Mouse (Mus musculus): Measurements from ENCODE around the gene Pros1. TPM values are rescaled to one million over a fixed set of nuclear protein-coding genes. Genes with fewer than 3 reads are reported as not detected.

Pros1 gene
- polyA plus RNA-seq, 1 experiment from 2014 or later = 34.8 TPM

- H3K36me3 ChIP-seq = no peaks in the 10 kb centered on the region
- no peak for ATAC-seq (ENCODE audit: insufficient number of reproducible peaks, insufficient read depth, low FRiP score, low TSS enrichment)
- 67% methylated on average over 3 of the region's 3 CpGs for WGBS
These were observed 19.9 kb upstream of the Pros1 start for GRCm38 (mm10) chr16:62834016-62834735.

GRCm38 (mm10) chr16:62845341-62845740, 8.8 kb upstream of the Pros1 start:
- Histone ChIP-seq H3K4me1 (peaks cover 9% of the 10 kb centered on the region; the same call in 1 of the 2 replicates), H3K4me3 (no peak overlapping the region), H3K27ac (no peak overlapping the region), H3K9ac (no peak overlapping the region), H3K4me2 (replicated peaks) (peak overlapping the region; percentile 90; the same call in 1 of the 2 replicates), H3K9me3 (no peaks in the 10 kb centered on the region), H3K36me3 (no peaks in the 10 kb centered on the region), H3K27me3 (no peaks in the 10 kb centered on the region)
- WGBS = 75% methylated on average over 6 of the region's 6 CpGs
- no peak for ATAC-seq (ENCODE audit: insufficient number of reproducible peaks, insufficient read depth, low FRiP score, low TSS enrichment)

More at GRCm38 (mm10) chr16:62834016-62834735, 19.9 kb upstream of the Pros1 start:
- no peak overlapping the region for H3K9ac ChIP-seq
- no peak overlapping the region for H3K4me2 ChIP-seq (replicated peaks)
- H3K27me3 ChIP-seq = no peaks in the 10 kb centered on the region
- H3K9me3 ChIP-seq = no peaks in the 10 kb centered on the region
- no peak overlapping the region for H3K4me3 ChIP-seq
- H3K27ac ChIP-seq = no peak overlapping the region
- no peaks in the 10 kb centered on the region for H3K4me1 ChIP-seq

- under 1% methylated on average over 52 of the region's 52 CpGs for WGBS
- no peaks in the 10 kb centered on the region for H3K9me3 ChIP-seq
- no peaks in the 10 kb centered on the region for H3K27me3 ChIP-seq
- H3K4me2 ChIP-seq (replicated peaks) = peak within 1 kb of the TSS; percentile 90
- H3K4me3 ChIP-seq = peak within 1 kb of the TSS; percentile 90
- no peaks in the 10 kb centered on the region for H3K36me3 ChIP-seq
- peak within 1 kb of the TSS; percentile 82 for H3K9ac ChIP-seq
- peaks cover 9% of the 10 kb centered on the region; the same call in 1 of the 2 replicates for H3K4me1 ChIP-seq
- peak; percentile 100 for ATAC-seq (ENCODE audit: insufficient number of reproducible peaks, insufficient read depth, low FRiP score, low TSS enrichment)
- peak within 1 kb of the TSS; percentile 78 for H3K27ac ChIP-seq
These were observed 7.4 kb upstream of the Pros1 start, which contains the start of gene Arl13b for GRCm38 (mm10) chr16:62846498-62847312. Gene Arl13b, minus strand, starts transcription at chr16:62847040.

GRCm38 (mm10) chr16:62852464-62853252, 1.4 kb upstream of the Pros1 start:
- Histone ChIP-seq H3K27ac (no peak overlapping the region), H3K27me3 (no peaks in the 10 kb centered on the region), H3K4me1 (0 out of 2 replicates have a peak, but pooled peaks cover 3% of the 10 kb centered on the region), H3K9me3 (no peaks in the 10 kb centered on the region), H3K4me3 (no peak overlapping the region), H3K4me2 (replicated peaks) (no peak overlapping the region), H3K36me3 (no peaks in the 10 kb centered on the region), H3K9ac (no peak overlapping the region)
- no peak for ATAC-seq (ENCODE audit: insufficient number of reproducible peaks, insufficient read depth, low FRiP score, low TSS enrichment)
- 79% methylated on average over 3 of the region's 3 CpGs for WGBS

- 0 out of 2 replicates have a peak, but pooled peaks cover 3% of the 10 kb centered on the region for H3K4me1 ChIP-seq
- H3K4me3 ChIP-seq = peak overlapping the region; percentile 61
- peak overlapping the region; percentile 77 for H3K9ac ChIP-seq
- H3K36me3 ChIP-seq = no peaks in the 10 kb centered on the region
- peak overlapping the region; percentile 51; the same call in 1 of the 2 replicates for H3K27ac ChIP-seq
- no peaks in the 10 kb centered on the region for H3K27me3 ChIP-seq
- H3K9me3 ChIP-seq = no peaks in the 10 kb centered on the region
- ATAC-seq (ENCODE audit: insufficient number of reproducible peaks, insufficient read depth, low FRiP score, low TSS enrichment) = no peak
- WGBS = 21% methylated on average over 3 of the region's 3 CpGs
- H3K4me2 ChIP-seq (replicated peaks) = peak overlapping the region; percentile 73
These were observed 438 bp upstream of the Pros1 start for GRCm38 (mm10) chr16:62853611-62854126.

DNA sequence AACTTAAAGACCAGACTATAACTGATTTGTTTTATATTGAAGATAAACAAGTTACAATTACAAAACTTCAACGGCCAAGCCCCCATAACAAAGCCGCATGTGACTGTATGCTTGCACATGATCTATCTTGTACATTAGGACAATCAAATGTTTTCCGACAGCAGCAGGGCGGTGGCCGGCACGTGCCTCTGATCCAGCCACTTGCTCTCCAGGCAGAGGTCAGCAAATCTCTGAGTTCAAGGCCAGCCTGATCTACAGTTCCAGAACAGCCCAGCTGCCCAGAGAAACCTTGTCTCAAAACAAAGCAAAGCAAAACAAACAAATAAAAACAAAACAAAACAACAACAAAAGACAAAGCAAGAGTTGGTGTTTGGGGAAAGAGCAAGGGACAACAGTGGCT, 1.3 kb downstream of the Pros1 start:
- ATAC-seq (ENCODE audit: insufficient number of reproducible peaks, insufficient read depth, low FRiP score, low TSS enrichment) = no peak
- Histone ChIP-seq H3K4me3 (no peak overlapping the region), H3K36me3 (no peaks in the 10 kb centered on the region), H3K9ac (no peak overlapping the region), H3K27ac (no peak overlapping the region), H3K27me3 (no peaks in the 10 kb centered on the region), H3K4me1 (0 out of 2 replicates have a peak, but pooled peaks cover 3% of the 10 kb centered on the region), H3K4me2 (replicated peaks) (peak overlapping the region; percentile 73; the same call in 1 of the 2 replicates), H3K9me3 (no peaks in the 10 kb centered on the region)
- WGBS = 70% methylated on average over 6 of the region's 6 CpGs

DNA sequence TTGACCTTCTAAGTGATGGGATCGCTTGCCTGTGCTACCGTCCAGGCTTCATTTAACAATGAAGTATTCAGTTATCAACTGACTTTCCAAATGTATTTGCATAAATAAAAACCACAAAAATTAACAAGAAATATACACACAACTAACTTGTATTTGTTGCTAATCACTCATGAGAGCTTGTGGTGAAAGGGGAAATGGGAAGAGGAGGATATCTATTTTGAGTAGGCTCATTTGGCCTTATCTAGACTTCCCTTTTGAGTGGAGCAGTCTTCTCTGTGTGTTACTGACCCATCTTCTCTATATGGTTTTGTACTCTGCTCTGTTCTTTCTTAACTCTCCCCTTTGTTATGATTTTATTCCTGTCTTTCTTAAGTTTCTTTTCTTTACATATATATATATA, 2.2 kb downstream of the Pros1 start:
- H3K27ac ChIP-seq = no peak overlapping the region
- H3K4me3 ChIP-seq = no peak overlapping the region
- no peak overlapping the region for H3K4me2 ChIP-seq (replicated peaks)
- H3K9me3 ChIP-seq = no peaks in the 10 kb centered on the region
- 0 out of 2 replicates have a peak, but pooled peaks cover 3% of the 10 kb centered on the region for H3K4me1 ChIP-seq
- H3K9ac ChIP-seq = no peak overlapping the region
- ATAC-seq (ENCODE audit: insufficient number of reproducible peaks, insufficient read depth, low FRiP score, low TSS enrichment) = no peak
- no peaks in the 10 kb centered on the region for H3K27me3 ChIP-seq
- 81% methylated on average over 2 of the region's 2 CpGs for WGBS
- no peaks in the 10 kb centered on the region for H3K36me3 ChIP-seq

- Histone ChIP-seq H3K36me3 (no peaks in the 10 kb centered on the region), H3K27me3 (no peaks in the 10 kb centered on the region), H3K4me2 (replicated peaks) (no peak overlapping the region), H3K9ac (no peak overlapping the region), H3K27ac (no peak overlapping the region), H3K4me1 (0 out of 2 replicates have a peak, but pooled peaks cover 3% of the 10 kb centered on the region), H3K4me3 (no peak overlapping the region), H3K9me3 (no peaks in the 10 kb centered on the region)
- ATAC-seq (ENCODE audit: insufficient number of reproducible peaks, insufficient read depth, low FRiP score, low TSS enrichment) = no peak
- WGBS = 94% methylated on average over 2 of the region's 2 CpGs
These were observed 3.4 kb downstream of the Pros1 start for GRCm38 (mm10) chr16:62857498-62857897.

DNA sequence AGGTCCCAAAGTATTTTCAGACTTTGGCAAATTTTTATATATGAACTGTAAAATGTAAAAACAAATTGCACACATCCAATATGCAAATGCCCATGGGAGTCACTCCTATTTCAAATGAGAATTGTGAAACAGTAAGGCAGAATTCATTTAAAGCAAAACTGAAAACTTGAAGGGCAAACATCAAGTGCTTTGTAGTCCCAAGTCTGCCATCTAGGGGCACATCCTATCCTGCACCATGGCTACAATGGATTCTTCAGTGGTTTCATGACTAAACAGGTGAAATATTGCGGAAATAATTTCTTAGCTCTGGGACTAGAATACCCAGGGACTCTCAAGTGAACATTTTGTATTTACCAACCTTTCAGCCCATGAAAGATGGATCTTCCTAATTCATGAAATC, 3.9 kb downstream of the Pros1 start:
- ATAC-seq (ENCODE audit: insufficient number of reproducible peaks, insufficient read depth, low FRiP score, low TSS enrichment) = no peak
- Histone ChIP-seq H3K4me1 (0 out of 2 replicates have a peak, but pooled peaks cover 3% of the 10 kb centered on the region), H3K4me2 (replicated peaks) (no peak overlapping the region), H3K27me3 (no peaks in the 10 kb centered on the region), H3K36me3 (no peaks in the 10 kb centered on the region), H3K9me3 (no peaks in the 10 kb centered on the region), H3K4me3 (no peak overlapping the region), H3K27ac (no peak overlapping the region), H3K9ac (no peak overlapping the region)
- 86% methylated on average over 1 of the region's 1 CpGs for WGBS

DNA sequence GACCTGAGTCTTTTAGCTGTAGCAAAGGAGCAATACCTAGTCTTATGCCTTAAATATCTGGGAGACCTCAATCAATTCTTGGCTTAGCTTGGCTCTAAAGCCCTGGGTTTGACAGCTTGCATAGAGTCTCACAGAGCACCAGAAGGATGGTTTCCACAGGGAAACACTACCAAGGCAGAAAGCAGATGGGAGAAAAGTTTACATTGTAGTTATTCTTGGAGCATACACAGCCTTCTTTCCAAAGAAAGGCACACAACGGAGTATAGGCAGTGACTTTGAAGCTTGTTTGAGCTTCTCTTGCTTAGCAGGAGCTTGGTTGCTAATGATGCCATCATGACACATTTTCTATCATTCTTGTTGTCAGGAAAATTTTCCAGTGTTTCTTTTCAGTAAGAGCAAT, 6.0 kb downstream of the Pros1 start:
- no peak overlapping the region for H3K4me2 ChIP-seq (replicated peaks)
- H3K4me3 ChIP-seq = no peak overlapping the region
- H3K27ac ChIP-seq = no peak overlapping the region
- no peaks in the 10 kb centered on the region for H3K27me3 ChIP-seq
- H3K36me3 ChIP-seq = no peaks in the 10 kb centered on the region
- H3K9me3 ChIP-seq = no peaks in the 10 kb centered on the region
- 91% methylated on average over 1 of the region's 1 CpGs for WGBS
- 0 out of 2 replicates have a peak, but pooled peaks cover 3% of the 10 kb centered on the region for H3K4me1 ChIP-seq
- no peak overlapping the region for H3K9ac ChIP-seq
- ATAC-seq (ENCODE audit: insufficient number of reproducible peaks, insufficient read depth, low FRiP score, low TSS enrichment) = no peak

DNA sequence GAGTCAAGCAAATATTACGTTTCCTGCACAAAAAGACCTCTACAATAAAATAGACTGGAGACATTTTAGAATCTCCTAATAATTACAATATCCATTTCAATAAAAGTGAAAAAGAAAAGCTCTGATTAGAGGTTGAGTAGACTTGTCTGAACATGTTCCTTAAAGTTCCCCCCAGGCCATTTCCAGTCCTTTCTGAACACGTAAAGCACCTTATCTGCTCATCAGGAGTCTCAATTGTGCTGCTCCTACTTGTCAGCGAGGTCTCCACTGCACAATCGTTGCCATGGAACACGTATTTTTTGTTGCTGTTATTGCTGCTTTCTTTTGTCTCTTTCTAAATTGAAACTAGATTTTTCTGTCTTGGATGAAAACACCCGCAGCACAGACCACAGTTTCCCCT, 7.3 kb downstream of the Pros1 start:
- Histone ChIP-seq H3K9ac (no peak overlapping the region), H3K4me3 (no peak overlapping the region), H3K9me3 (no peaks in the 10 kb centered on the region), H3K27ac (no peak overlapping the region), H3K4me2 (replicated peaks) (no peak overlapping the region), H3K36me3 (no peaks in the 10 kb centered on the region), H3K4me1 (no peaks in the 10 kb centered on the region), H3K27me3 (no peaks in the 10 kb centered on the region)
- WGBS = 63% methylated on average over 6 of the region's 6 CpGs
- no peak for ATAC-seq (ENCODE audit: insufficient number of reproducible peaks, insufficient read depth, low FRiP score, low TSS enrichment)

All from embryonic facial prominence, embryonic 12.5 days (tissue).